Mouse (Mus musculus) left cerebral cortex, postnatal 4 days (tissue): ENCODE results near the gene Ate1. TPM values are rescaled to one million over a fixed set of nuclear protein-coding genes. Genes with fewer than 3 reads are reported as not detected.
A peak's percentile ranks its signal among the peaks of the same experiment; 100 is the strongest.
"Not testable (repeated sequence)": the region's sequence is repeated elsewhere in the genome, so short reads cannot be mapped to it uniquely, and the experiment has no call there.

Experiments used
- DNase-seq: peaks from one replicate; pipeline ENCODE4 v3.0.0-alpha.2; 2022
- intact Hi-C: fragments of 180-260 bp; cut with DNase I; formaldehyde crosslinking; loops from one replicate; pipeline ENCODE4 v1.15.1; 2025
- total RNA-seq, 2 experiments: library from RNA; stranded (reverse); gene quantifications; 2 replicates each; pipeline ENCODE4 v1.2.3; 2021

Gene Ate1
- total RNA-seq, 2 experiments from 2014 or later: 57.1 to 61.9 TPM

DNA sequence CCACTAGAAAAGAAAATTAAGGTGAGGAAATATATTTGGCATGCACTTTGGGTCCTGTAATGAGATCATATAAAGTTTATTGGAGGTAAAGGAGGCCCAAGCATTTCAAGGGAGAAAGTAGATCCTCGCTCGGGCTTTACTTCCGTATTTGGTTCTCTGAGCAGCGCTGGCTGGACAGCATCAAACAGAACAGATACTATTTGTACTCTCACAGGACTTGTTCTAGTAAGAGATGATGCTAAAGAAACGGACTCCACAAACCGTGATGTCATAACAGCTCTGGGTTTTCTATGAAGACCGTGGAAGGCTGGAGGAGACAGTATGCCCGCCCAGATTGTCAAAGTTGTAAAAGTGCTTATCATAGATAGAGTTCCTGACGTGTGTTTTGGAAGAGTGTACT is 7.1 kb upstream of the Ate1 start:
- DNase-seq: no peak
- intact Hi-C loops: no loop called here

DNA sequence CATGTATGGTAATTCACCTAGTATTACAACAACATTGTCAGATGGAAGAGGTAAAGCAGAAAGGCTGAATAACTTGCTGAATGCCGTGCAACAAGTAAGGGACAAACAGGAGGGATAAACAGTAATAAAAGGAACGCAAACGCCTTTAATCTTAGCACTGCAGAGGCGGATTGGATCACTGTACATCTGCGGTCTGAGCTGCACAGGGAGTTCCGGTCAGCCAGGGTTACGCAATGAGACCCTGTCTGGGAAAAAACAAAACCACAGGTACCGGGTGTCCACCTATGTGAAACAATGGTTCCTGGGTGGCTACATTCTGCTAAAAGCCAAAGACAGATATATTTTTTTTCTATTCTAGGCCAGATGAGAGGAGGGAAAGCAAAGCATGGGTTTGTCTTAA is 3.3 kb upstream of the Ate1 start:
- intact Hi-C loops: no loop called here
- DNase-seq: no peak

DNA sequence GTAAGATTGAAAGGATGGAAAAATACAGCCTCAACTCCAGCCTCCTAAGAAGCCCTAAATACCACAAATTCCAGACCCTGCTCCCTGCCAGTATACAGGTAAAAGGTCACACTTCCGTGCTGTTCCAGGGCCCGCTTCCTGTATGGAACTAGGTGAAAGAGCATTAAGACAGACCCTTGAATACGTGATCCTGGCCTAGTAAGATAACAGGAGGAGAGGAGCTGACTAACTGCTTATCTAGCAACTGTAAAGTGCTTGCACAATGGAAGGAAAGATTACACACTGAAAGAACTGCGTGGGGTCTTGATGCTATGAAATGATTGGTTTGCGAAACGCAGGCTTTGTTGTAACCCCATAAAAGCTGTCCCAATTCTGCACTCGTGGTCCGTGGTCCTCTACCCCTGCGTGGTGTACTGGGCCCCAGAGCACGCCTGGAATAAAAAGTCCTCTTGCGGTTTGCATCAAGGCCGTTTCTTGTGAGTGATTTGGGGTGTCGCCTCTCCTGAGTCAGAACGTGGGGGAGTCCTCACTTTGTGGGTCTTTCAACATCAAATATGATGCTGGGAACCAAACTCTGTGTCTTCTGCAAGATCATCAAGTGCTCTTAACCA is 748 bp upstream of the Ate1 start:
- intact Hi-C loops: no loop called here
- no peak for DNase-seq

DNA sequence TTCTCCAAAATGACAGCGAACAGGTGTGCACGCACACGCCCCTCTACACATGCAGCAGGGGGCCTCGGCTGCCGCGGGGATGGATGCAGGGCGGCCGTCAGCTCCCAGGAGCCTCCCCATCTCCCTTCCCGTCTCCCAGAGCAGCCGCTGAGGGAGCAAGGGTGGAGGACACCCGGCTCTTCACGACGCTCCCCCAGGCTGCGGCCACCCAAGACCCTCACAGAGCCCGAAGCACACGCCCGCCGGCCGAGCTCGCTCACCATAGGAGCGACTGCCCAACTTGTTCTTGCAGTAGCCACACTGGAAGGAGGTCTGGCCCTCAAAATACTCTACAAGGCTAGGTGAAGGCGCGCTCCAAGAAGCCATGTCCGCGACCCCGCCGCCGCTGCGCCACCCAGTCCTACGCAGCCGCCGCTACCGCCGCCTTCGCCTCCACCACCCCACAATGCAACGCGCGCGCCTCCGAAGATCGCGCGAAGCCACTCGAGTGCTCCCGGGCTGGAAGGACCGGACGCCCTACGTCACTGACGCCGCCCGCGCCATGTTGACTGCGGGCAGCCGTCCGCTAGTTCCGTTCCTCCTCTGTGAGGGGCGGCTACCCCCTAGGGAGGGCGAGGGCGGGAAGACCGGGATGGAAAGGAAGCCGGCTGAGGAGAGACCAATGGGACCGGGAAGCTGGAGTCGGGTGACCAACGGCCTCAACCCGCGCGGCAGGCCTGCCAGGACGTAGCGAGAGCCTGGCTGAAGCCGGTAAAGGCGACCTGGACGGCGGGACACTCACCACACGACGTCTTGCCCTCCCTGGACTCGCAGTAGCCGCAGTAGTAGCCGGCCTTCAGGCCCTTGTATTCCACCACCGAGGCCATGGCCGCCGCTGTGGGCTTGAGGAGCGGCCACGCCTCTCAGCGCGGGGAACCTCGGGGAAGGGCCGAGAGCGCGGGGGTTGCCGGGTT is 797 bp downstream of the Ate1 start:
- DNase-seq: peak; percentile 99
- intact Hi-C loops: no loop called here

DNA sequence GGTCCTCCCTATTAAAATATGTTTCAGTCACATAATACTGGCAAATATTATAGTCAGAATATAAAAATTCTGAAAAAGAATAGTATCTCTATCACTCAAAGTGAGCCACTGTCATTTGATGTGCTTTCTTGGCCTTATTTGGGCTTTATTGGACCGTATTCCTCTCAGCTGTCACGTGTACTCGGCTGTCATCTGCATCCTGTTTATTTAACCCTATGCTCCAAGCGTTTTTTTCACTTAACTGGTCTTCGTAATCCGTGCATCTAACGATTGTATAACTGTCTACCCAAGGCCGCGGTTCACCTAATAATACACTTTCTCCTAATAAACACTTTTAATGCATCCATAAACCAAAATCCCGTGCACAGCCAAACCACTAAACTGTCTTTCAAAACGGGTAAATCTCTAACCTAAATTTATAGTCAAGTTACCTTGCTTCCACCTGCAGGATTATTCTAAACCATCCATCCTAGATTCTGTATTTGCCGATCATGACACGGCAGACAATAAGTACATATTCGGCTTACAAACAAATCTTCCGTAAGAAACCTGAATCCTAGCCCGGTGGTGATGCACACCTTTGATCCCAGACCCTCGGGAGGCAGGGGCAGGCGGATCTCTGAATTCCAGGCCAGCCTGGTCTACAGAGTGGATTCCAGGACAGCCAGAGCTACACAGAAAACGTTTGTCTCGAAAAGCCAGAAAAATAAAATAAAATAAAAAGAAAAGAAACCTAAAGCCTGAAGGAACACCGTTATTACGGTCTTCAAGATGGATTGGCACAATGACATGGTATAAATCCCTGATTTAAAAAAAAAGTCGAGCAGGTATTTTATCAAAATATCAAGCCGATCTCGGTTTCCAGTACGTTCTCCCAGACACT is 1.7 kb downstream of the Ate1 start:
- no peak for DNase-seq
- intact Hi-C loops: no loop called here

DNA sequence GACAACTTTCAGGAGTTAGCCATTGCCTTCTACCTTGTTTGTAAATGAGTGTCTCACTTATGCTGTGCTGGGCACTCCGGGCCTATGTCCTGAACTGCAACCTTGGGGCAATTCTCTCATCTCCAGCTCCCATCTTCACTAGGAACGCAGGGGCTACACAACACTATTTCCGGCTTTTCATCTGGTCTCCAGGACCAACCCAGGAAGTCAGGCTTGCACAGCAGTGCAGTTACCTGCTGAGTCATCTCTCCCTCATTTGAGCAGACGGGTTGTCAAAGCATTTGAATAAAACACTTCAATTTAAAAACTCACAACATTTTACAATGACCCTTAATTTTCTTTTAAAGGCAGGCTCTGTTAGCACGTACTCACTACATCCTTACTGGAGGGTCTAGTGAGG is 9.9 kb downstream of the Ate1 start:
- DNase-seq: no peak
- intact Hi-C loops: no loop called here

DNA sequence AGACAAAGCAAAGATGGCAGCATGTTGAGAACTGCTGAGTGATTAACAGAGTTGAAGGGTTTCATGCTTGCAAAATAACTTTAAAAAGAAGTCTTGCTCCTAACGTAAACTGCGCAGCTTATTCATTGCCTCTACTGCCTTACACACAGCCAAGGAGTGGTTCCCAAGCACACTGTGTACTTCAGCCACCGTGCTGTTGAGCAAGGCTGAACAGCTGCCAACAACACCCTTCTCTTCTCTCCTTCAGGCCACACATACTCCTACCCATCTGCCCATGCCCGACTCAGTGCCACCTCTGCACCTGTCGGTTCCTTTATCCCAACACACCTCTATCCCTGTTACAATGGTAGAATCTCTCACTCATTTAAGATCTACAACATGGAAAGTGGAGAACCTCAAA is 17.2 kb downstream of the Ate1 start:
- intact Hi-C loops: no loop called here
- DNase-seq: no peak

DNA sequence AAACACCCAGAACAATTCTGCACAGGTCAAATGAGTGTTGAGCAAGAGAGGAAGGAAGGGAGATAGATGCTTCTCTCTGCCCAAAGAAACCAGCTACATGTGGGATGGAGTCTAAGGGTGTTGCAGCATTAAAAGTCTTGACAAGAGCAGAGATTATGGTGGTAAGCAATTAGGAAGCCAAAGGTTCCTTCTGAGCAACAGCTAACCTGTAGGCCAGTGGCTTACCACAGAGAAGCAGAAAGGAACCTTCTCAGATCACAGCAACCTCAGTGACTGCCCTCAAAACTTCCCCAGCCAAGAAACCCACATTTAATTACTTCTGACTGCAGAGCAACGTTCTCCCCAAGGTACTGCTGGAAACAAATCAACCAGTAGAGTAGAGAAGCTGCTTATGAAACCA is 18.7 kb downstream of the Ate1 start:
- no peak for DNase-seq
- intact Hi-C loops: no loop called here

DNA sequence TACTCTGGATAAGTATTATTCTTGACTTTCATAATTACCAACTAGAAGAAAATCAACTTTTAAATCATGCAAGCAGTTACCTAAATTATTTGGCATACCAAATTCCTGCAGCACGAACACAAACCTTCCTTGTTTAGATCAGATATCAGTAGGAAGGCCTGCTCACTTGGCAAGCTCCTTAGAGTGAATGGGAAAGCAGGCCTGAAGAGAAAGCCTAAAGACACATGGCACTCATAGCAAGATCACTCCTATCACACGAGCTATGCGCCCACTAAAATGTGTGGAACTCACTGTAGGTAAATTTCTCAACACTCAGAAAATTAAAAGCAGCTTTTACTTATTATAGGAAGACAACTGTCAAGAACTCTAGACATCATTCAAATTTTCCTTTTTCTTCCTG is 26.8 kb downstream of the Ate1 start:
- intact Hi-C loops: no loop called here
- DNase-seq: no peak

DNA sequence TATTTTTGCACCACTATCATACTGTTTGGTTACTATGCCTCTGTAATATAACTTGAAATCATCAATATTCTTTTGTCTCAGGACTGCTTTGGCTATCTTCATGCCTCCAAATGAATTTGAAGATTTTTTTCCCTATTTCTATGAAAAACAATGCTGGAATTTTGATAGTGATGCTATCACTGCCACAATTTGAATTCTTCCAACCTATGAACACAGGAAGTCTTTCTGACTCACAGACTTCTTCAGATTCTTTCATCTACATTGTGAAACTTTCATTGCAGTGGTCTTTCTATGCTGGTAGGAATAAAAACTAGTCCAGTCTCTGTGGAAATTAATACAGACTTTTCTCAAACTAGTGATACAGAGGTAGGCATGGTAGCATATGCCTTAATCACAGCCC is 28.1 kb downstream of the Ate1 start:
- intact Hi-C loops: no loop called here

DNA sequence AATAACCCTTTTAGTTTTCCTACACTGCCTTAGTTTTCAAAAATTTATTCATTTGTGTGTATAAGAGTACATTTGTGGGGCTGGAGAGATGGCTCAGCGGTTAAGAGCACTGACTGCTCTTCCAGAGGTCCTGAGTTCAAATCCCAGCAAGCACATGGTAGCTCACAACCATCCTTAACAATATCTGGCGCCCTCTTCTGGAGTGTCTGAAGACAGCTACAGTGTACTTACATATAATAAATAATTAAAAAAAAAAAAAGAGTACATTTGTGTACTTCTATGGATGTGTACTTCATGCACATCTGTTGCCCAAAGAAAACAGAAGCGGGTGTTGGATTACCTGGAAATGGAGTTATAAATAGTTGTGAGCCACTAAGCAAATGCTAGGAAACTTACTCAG is 41.2 kb downstream of the Ate1 start:
- intact Hi-C loops: loop anchor here (5.0 kb wide), 1 partner anchor 212 kb away; no protein-coding TSS in a partner anchor

More for the DNA sequence above, 28.1 kb downstream of the Ate1 start:
- no peak for DNase-seq

DNA sequence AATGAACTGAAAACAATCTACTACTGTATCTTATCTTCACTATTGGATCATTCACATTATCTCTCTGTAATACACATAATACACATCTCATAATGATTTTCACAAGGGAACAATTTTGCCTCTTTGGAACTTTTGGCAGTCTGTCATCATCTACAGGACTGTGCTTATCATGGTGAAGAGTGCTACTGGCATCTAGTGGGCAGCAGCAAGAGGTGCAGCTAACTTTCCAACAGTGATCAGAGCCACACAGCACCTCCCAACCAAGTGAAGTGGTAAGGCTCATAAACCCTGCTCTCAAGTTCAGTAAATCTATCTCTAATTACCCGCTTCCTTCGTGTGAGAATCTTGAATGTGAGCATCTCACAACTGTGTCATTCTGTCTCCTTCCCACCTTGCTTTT is 44.2 kb downstream of the Ate1 start:
- intact Hi-C loops: loop anchor here (2.0 to 5.0 kb wide), 2 partner anchors 209 to 823 kb away; no protein-coding TSS in a partner anchor
- DNase-seq: peak; percentile 31

More for the DNA sequence above, 41.2 kb downstream of the Ate1 start:
- DNase-seq: not testable (repeated sequence)

DNA sequence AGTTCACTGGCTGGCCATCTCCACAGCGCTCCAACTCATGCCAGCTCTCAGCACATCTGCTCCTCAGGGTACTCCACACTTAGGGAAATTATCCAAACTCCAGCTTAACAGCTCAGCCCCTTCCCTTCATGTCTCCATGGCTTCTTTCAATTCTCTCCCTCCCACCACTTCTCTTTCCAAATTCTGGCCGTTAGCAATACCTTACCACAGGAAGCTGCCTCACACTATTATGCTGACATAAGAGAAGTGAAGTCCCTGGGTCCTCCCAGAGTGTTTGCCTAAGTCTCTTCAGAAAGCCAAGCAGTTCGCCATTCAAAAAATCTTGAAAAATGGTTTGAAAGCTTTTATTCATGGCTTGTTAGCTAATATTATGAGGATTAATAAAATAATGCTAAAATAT is 46.3 kb downstream of the Ate1 start:
- DNase-seq: no peak
- intact Hi-C loops: no loop called here

DNA sequence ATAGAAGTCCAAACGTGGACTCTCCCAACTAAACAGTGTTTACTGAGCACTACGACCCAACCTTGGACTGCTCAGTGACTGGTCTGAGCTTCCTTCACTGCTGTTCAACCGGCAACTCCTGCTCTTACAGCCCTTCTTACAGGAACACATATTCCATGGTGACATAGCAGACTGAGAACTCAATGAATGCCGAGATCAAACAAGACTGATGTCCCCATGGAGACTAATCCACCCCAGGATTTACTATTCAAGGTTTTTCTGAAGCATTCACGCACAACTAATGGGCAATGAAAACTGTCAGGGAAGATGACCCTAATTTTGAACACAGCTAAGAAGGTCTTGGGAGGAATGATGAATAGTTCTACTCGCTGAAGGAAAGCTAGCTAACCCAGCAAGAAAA is 47.5 kb downstream of the Ate1 start:
- intact Hi-C loops: no loop called here
- DNase-seq: no peak

DNA sequence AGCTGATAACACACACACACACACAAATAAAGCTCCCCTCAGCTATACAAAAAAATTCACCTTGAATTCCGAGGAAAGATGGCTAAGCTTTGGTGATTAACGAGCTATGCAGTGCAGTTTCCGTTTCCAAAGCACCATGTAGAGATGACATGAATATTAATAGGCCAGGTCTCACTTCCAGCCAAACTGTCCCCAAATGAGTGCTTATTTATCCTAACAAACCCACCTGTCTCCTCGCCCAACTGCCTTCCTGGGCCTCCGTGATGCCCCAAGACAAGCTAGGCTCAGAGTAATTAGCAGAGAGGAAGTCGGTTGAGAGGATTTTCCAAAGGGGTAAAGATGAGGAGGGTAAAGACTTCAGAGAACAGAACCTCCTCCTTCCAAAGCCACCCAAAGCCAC is 49.1 kb downstream of the Ate1 start:
- intact Hi-C loops: no loop called here

DNA sequence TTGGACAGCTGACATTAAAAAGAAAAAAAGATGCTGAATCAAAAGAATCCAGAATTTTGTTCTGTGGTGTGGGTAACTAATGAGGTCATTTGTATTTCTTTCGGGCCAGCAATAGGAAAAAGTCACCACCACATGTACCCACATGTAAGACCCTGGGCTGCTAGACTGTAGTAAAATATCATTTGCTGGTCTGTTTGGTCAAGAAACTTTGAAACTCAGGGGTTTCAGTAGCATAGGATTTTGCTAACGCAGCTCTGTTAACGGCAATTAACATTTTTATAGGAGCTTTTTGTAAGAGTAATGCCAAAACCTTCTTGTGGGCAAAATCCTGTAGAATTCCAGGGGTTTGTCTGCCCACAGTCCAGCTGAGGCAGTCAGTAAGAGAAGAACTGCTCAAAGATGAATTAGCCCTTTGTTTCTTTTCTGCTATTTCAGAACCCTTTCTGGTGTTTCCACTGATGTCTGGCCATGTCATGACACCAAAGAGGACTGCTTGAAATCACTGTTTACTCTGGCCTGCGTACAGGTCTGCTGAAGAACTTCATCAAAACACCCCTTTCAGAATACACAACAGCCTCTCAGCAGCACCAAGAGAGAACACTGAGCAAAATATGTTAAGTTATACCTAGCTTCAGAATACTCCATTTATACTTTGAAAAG is 64.5 kb downstream of the Ate1 start:
- DNase-seq: no peak
- intact Hi-C loops: no loop called here

More for the DNA sequence above, 49.1 kb downstream of the Ate1 start:
- DNase-seq: no peak

DNA sequence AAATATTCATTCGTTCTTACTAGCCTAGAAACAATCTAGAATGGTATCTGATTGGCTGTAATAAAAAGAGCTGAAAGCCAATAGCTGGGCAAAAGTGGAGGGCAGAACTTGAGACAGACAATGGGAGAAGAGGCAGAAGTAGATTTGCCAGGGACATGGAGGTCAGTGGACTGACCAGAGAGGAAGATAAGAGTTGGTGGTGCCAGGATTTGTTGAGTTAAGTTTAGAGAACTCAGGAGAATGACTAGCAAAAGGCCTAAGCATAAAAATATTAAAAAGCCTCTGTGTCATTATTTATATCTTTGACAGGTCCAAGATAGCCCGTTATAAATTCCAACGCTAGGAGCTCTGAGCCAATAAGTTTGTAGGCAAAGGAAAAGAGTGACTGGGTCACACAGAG is 65.9 kb downstream of the Ate1 start:
- no peak for DNase-seq
- intact Hi-C loops: no loop called here

DNA sequence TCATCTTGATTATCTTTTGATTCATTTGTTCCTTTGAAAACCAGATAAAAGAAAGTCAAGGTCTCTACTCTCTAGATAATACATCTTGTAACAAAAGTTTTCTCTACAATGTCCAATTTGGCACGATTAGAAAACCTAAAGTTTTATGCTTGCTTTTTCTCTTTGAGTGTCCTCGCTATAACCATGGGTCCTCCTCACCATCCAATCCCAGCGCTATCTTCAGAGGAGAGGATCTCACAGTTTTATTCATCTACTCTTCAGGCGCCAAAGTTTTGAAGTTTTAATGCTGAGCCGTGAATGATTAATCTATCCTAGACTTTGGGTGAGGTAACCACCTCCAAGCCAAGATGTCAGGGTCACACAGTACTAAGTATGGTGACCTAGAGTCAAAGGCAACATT is 84.4 kb downstream of the Ate1 start:
- no peak for DNase-seq
- intact Hi-C loops: no loop called here

DNA sequence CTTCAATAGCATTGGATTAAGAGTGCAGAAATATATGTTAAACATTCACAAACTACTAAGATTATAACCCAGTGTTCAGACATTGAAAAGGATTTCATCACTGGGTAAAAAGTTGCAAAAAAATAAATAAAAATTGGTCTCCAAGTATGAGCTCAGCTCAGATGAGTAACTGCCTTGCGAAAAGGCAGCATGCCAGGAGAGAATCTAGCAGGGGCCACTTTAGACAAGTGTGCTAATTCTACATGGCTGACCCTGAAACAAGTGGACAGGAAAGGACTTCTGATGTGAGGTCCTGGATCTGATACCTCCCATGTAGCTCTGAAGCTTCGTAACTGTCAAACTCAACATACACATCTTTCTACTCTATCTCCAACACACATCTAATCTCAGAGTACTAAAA is 88.0 kb downstream of the Ate1 start:
- no peak for DNase-seq
- intact Hi-C loops: no loop called here

DNA sequence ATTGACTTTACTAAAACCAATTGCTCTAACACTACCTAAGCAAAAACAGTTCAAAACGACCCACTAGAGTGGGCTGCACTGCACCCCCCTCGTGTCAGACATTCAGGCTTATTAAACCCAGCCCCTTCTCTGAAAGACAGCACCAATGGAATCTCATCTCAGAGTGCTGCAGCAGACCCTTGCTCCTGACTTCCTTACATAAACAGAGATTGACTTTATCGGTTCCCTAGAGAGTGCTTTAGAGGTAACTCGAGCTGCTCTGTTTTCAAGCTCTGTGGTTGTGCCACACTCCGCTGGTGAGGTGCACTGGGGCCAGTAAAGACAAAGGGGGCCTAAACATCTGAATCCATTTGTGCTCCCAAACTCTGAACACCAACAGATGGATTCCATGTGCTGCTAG is 93.6 kb downstream of the Ate1 start:
- intact Hi-C loops: no loop called here
- no peak for DNase-seq

DNA sequence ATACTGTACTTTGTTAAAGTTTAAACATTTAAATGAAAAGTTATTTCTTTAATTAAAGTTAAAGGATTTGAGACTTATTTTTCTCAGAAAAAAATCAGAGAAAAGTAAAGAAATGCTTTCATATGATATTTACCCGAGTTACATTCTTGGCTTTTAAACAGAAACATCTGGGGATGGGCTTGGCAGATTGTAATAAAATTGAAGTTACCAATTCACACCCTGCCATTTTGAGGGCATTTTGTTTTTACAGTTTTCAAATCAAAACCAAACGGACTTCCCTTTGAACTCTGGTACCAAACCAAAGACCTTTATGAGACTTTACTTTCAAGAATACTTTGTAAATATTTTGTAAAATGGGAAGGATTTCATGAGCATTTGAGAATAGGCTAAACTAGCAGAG is 94.2 kb downstream of the Ate1 start:
- DNase-seq: no peak
- intact Hi-C loops: no loop called here
